Mouse (Mus musculus) embryo, embryonic 10.5 days (tissue): ENCODE results near the gene Tbl3.
A peak's percentile ranks its signal among the peaks of the same experiment; 100 is the strongest.
"Not testable (repeated sequence)": the region's sequence is repeated elsewhere in the genome, so short reads cannot be mapped to it uniquely, and the experiment has no call there.

Source experiments
- DNase-seq: peaks from one replicate; pipeline ENCODE4 v3.0.0-alpha.2; 2015; ENCODE audit warnings: low spot score

The Tbl3 gene

DNA sequence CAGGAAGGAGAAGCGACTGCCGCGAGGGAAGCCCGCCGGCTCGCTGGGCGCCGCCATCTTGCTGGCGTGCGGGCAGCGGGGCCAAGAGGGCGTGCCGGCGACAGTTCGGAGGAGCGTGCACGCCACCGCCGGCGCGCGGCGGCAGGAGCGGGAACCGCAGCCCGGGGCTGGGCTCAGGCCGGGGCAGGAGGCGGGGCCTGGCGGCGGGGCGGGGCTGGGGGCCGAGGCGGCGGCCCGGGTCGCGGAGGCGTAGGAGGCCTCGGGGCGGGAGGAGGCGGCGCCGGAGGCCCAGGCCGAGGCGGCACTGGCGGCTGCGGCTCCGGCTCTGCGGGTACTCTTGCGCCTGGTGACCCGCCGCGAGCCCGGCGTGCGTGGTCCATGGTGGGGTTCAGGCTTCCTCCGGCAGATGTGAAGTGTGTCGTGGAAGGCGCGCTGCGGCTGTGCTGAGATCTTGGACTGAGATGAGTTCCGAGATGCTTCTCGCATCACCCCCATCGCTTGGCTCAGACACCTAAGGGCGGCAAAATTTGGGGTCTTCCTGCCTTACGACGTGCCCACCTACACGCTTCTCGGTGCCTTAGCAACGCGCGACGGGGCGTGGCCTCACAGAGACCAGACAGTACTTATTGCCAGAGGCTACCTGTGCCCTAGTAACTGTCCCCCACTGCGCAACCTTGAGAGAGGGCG lies 11.3 kb downstream of the Tbl3 start, which contains the start of the genes Gfer and Noxo1:
TSS of gene Gfer (minus strand) at position 146 of the 687 bp plus-strand sequence.
TSS of gene Noxo1 (plus strand) at position 224 of the 687 bp plus-strand sequence.
- peak; percentile 89 for DNase-seq

DNA sequence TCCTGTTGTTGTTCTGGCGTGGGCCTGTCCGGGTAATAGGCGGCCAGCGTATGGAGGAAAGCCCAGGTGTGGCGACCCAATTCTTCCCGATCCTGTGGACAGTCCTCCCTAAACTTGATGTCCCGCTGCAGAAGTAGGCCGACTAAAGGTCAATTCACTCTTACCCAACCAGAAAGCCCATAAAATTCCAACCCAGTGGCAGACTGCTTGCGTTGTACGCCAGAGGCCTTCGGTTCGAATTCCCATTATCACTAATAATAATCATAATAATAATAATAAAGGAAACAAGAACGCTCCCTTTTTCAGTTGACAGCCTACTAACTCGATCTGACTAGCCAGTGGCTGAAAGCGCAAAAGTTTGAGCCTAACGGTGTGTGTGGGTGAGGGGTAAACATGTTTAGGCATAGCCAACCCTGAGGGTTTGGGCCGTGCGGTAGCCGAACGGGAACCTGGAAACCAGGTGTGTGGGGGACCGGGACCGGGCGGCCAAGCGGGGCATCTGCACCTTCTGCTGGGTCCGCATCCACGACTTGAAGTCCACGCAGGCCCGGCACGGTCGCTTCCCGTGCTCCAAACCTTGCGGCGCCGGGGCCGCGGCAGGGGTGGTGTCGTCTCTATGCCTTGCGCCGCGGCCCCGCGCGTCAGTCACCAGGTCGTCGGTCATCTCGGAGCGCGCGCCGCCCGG lies 12.0 kb downstream of the Tbl3 start:
- peak; percentile 27 for DNase-seq

DNA sequence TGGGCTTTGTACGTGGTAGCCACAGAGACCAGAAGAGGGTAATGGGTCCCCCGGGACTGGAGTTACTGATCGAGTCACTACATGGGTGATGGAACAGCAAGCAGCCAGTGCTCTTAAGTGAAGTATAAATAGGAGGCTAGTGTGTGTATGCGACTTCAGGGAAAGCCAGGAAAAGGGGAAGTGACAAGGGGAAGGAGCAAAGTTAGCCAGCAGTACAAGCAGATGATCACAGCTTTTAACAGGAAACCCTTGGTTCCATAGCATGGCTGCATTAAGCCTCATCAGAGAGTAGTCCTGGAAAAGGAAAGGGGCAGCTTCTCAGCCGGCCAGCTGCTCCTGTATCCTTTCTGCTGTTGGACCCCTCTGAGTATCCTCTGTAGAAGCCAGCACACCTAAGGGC lies 15.1 kb downstream of the Tbl3 start:
- no peak for DNase-seq

DNA sequence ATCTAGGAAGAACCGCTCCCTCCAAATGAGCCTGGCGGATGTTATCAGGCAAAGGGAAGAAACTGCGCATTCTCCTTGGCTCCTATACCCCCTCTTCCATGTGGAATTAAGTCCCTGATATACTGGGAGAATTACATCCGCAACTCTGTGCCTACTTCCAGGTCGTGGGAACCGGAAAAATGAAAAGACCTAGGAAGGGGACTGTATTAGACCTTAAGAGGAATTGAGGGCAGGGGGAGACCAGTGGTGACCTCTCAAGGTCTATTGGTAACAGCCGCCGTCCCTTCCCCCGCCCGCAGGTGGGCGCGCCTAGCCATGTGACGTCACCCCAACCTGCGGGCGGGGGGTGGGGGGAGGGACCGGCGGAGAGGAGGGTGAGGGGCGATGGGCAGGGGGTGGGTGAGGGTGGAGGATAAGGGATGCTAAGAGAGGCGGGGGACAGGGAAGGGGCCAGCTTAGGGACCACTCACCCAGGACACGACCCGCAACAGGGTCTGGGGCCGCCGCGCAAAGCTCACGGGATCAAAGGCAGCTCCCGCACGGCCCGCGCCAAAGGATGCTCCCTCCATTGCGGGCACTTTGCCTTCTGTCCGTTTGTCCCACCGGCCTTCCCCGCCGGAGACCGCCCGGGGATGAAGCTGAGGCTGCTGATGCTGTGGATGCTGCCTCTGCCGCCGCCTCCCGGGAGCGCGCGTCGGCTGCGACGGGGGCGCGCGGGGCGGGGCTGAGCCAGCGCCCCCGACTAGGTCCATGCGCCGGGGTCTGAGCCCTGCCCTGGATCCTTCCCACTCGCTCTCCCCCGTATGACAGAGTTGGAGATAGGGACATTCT lies 18.0 kb downstream of the Tbl3 start, which contains the start of gene Syngr3:
TSS of gene Syngr3 (minus strand) at position 705 of the 831 bp plus-strand sequence.
- DNase-seq: peak; percentile 35

DNA sequence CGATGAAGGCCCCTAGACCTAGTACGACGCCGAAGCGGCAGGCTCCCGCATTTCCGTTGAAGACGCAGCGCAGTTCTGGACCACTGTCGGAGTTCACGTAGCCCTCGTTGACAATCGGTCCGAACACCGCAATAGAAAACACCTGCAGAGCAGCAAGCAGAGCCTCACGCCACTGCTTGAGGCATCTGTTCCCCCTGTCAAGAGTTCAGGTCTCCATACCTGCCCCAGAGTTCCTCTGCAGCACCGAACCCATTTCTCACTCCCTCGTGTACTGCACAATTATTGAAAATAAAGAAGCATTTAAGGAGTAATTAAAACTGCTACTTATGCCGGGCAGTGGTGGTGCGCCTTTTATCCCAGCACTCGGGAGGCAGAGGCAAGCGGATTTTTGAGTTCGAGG lies 19.9 kb downstream of the Tbl3 start:
- no peak for DNase-seq

DNA sequence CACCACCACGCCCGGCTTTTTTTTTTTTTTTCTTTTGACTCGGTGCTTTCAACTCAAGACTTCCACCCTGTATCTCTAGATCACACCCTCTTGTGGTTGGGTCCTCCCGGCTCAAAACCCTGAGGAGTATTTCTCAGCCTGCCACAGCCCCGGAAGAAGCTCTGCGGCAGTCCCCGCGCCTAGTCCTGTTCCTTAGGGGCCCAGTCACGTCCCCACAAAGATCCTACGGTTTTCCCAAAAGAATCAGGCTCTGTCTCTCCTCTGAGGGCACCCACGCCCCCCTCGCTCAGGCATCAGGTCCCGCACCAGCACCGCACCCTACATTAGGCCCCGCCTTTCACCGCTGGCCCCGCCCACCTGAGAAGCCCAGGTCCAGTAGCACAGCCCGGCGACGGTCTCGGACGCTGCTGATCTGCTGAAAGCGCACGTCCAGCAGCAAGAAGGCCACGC lies 20.3 kb downstream of the Tbl3 start:
- peak; percentile 64 for DNase-seq

DNA sequence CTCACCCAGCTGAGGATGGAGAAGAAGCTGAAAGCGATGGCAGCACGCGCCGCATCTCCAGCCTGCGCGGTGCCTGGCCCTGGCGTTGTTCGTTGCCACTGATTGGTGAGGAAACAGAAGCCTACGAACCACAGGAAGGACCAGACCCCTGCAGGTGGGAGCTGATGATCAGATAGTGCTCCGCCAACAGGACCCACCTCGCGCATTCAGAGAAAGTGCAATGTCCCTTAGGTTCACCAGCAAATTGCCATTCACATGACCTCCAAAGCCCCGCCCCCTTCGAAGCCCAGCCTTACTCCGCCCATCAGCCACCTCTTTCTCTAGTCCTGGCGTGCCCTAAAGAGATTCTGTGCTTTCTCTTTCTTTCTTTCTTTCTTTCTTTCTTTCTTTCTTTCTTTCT lies 20.9 kb downstream of the Tbl3 start:
- DNase-seq: peak; percentile 79

DNA sequence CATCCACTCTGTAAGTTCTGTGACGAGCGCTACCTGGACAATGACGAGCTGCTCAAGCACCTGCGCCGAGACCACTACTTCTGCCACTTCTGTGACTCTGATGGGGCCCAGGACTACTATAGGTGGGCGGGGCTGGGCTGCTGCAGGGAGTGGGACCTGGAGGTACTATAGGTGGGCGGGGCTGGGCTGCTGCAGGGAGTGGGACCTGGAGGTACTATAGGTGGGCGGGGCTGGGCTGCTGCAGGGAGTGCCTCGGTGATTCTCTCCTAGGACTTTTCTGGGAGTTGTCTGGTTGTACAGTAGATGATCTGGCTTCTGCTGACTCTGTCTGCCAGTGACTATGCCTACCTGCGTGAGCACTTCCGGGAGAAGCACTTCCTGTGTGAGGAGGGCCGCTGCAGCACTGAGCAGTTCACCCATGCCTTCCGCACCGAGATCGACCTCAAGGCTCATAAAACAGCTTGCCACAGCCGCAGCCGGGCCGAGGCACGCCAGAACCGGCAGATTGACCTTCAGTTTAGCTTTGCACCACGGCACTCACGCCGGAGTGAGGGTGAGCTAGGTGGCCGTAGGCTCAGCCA lies 29.9 kb downstream of the Tbl3 start:
- no peak for DNase-seq

DNA sequence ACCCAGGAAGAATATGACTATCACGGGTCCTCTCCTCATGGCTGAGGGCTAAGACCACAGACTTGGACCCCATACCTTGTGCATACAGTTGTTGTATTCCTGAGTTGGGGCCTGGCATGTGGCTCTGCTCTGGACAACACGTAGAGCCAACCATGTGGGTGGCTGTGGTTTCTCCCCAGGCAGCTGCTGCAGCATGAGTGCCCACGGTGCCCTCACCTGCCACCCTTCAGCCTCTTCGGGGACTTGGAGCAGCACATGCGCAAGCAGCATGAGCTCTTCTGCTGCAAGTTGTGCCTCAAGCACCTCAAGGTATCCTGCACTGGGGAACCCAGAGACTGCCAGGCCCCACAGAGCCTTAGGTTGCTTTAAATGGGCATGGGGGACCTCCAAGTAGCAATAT lies 30.6 kb downstream of the Tbl3 start:
- DNase-seq: no peak

DNA sequence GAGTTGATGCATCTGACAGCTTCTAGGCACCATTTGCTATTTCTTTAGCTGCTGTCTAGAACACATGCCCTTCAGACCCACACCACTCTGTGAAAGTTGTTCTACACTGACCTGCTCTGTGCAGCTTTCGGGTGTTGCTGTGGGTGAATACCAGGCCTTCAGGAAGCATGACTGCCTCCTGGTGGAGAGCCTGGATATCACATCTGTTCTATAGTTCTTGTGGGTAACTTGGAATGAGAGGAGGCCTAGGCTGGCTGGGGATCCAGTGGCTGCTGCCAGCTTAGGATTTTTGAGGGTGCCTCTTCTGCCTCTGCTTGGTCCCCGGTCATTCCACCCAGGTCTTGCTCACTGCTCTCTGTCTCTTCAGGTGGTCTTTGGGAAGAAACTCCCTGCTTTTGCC lies 31.3 kb downstream of the Tbl3 start:
- DNase-seq: peak; percentile 84

DNA sequence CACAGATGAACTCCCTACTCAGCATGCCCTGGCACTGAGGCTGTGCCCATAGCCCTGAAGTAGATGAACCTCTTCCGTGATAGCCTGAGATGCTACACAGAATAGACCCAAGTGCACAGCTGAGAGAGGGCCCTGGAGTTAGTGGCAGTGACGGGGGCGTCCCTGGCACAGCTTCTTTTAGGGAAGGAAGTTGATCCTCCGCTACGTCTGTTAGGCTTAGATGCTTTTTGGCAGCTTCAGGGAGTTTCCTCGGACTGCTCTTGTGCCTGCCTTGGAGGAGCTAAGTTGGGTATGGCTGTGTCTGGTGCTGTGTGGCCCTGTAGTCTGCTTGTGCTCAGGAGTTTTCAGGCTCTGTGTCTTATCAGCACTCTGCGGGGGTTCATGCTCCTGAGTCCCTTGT lies 33.2 kb downstream of the Tbl3 start:
- no peak for DNase-seq

DNA sequence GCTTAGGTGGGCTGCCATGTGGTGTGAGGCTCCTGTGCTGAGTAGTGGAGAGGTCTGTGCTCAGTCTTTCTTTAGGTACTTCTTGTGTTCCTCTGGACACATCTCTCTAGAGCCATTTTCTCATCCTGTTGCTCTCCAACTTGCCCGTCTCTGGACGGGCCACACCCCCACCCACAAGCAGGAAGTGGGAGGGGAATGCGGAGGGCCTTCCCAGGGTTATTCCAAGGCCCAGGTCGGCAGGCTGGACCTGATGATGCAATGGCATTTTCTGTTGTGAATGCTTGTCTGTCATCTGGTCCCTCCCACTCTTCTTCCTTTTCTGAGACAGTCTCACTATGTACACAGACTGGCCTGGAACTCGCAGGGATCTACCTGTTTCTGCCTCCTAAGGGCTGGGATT lies 35.3 kb downstream of the Tbl3 start:
- DNase-seq: peak; percentile 43

DNA sequence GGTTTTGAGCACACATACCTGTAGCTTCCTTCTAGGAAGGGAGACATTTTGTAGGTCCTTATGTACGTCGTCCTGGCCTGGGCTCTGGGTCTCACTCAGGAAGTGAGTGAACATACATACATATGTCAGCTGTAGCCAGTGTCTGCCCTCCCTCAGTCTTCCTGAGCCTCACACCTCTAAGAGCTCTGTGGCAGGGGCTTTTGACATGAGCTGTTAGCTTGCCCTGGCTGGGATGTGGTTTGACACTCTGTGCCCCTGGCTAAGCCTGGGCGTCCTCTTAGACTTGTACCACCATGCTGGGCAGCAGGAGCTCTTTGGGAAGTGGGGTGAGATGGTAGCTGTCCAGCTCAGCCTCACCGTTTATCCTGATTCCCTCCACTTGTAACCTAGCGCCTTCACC lies 36.1 kb downstream of the Tbl3 start:
- no peak for DNase-seq

DNA sequence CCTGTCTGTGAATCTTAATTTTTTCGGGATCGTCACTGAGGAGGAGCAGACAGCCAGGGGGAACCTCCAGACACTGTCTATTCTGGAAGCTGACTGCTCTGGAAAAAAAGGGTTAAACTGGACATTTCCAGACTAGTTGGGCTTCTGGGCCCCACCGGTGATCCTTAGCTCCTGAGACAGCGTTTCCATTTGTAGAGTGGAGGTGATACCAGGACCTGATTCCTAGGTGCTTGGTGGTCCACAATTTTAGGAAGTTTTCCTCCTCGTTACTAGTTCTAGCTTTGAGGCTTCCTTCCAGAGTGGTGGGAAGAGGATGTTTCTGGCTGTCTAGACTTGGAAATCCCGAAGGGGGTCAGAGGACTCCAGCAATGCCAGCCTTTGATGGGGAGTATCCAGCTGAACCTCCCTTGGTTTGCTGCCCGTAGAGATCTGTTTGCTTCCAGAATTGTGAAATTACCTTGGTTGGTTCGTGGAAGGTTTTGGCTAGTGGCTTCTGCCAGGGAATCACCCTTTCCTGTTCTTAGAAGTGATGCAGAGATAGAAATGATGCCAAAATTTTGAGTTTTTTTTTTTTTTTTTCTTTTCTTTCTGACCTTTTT lies 37.1 kb downstream of the Tbl3 start:
- no peak for DNase-seq

DNA sequence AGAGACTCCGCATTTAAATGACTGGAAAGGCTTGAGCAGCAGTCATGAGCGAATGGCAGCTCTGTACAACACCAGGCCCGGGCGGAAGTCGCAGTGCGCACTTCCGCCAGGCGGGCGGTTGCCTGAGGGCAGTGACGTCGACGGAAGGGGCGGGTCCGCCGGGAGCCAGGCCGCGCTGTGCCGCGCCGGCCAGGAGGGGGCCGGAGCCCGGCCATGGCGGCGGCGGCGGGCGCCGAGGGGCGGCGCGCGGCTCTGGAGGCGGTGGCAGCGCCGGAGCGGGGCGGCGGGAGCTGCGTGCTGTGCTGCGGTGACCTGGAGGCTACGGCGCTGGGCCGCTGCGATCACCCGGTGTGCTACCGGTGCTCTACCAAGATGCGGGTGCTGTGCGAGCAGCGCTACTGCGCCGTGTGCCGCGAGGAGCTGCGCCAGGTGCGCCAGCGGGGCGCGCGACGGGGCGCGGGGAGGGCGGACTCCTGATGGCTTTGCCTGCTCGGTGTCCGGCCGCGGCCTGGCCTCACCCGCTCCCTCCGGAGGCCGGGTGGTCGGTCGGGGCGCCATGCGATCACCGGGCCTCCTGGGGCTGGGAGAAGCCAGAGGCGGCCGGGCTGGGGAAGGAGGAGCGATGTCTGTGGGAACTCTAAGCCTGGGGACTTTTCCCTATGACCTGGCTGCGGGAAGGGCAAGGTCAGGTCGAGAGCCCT lies 37.8 kb downstream of the Tbl3 start, which contains the start of gene Zfp598:
TSS of gene Zfp598 (plus strand) at position 143 of the 701 bp plus-strand sequence.
- peak; percentile 95 for DNase-seq

DNA sequence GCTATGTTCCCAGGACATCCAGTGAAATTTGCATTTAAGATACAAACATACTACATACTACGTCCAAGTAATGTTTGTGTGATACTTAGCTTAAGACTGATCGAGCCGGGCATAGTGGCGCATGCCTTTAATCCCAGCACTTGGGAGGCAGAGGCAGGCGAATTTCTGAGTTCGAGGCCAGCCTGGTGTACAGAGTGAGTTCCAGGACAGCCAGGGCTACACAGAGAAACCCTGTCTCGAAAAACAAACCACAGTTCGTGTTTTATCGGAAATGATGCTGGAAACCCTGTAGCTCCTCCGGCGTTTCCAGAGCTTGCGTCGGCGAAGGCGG lies 38.3 kb downstream of the Tbl3 start:
- DNase-seq: not testable (repeated sequence)

DNA sequence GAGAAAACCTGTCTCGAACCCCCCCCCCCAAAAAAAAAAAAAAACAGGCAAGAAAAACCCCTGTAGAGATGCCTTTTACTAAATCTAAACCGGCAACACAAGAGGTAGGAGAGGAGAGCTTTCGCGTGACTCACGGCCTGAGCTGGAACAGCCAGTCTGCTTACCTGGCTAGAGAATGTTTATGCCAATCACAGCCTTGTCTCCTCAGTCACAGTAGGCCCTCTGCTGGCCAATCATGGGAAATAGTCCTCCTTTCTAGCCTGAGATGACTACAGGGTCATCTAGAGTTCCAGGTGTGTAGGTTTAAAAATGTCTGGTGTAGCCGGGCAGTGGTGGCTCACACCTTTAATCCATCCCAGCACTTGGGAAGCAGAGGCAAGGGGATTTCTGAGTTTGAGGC lies 40.0 kb downstream of the Tbl3 start:
- peak; percentile 76 for DNase-seq

DNA sequence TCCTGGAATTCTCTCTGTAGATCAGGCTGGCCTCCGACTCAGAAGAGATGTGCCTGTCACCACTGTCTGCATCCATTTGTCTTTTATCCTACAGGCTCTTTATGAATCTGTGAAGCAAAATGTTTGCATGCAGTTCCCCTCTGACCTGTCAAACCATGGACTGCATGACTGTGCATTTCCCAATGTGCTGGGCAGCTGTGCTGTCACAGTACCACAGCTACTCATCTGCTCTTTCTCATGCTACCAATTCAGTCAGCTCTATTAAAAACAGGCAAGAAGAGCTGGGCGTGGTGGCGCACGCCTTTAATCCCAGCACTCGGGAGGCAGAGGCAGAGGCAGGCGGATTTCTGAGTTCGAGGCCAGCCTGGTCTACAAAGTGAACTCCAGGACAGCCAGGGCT lies 40.4 kb downstream of the Tbl3 start:
- not testable (repeated sequence) for DNase-seq

DNA sequence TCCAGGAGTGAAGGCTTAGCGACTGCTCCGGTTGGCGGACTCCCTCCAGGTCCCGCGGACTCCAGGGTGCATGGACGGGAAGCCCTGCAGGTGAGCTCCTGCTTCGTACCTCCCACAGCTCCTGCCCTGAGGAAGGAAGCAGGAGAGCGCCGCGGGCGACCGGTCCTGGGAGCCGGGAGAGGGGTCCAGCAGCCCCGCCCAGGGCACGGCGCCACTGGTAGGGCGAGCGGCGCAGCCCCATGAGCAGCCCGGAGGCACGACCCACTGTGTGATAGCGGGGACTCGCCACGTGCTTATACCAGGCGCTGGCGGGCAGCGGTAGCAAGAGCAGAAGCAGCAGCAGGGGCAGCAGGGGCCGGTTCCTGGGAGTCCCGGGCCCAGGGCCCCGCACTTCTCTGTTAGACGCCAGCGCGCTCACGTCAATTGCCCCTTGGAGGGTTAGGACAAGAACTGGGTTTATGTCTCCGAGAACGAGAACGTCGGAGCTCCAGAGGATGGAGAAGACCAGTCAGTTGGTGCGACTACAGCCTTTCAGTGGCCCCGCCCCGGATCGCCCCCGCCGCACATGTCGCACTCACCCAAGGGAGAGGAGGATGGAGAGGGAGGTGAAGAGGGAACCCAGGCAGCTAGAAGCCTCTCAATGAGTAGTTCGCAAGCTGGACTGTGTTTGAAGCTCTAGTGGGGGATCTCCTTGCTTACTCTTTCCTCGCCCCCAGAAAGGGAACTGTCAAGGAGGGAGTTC lies 49.3 kb downstream of the Tbl3 start, which contains the start of gene Npw:
TSS of gene Npw (minus strand) at position 441 of the 742 bp plus-strand sequence.
- peak; percentile 41 for DNase-seq

DNA sequence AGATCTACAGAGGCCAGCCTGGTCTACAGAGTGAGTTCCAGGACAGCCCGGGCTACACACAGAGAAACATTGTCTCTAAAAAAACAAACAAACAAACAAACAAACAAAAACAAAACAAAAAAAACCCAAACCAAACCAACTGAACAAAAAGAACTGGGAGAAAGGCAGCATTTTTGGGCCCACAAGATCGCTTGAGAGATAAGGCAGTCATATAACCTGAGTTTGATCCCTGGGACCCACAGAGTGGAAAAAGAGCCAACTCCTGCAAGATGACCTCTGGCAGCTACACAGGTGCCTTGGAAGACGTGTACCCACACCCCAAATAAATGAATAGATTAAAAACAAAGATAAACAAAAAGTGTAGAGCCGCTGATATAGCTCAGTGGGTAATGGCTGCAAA lies 52.5 kb downstream of the Tbl3 start:
- no peak for DNase-seq
